Mouse (Mus musculus) CH12.LX (cell line): ENCODE measurements around the gene Dpp10. TPM values are rescaled to one million over a fixed set of nuclear protein-coding genes. Genes with fewer than 3 reads are reported as not detected.

Experiments used
- DNase-seq: peaks from one replicate; pipeline ENCODE4 v3.0.0-alpha.2; 2013; ENCODE audit errors: extremely low read depth
- H3K27ac ChIP-seq: 2 replicates; pipeline ENCODE4 v1.5.1; 2012; ENCODE audit warnings: low read depth, mild to moderate bottlenecking, control low read depth, moderate library complexity; ENCODE audit not compliant: insufficient read depth
- H3K27me3 ChIP-seq: replicated peaks from 2 replicates; pipeline ENCODE3; 2012; ENCODE audit warnings: inconsistent platforms
- H3K36me3 ChIP-seq, 2 experiments: replicated peaks in 1 of 2; 2 replicates each; pipeline versions ENCODE3 to v1.6.1; 2012; ENCODE audit warnings: inconsistent platforms in 1 of 2, low read length in 1 of 2, mild to moderate bottlenecking in 1 of 2, mixed read lengths in 1 of 2, moderate library complexity in 1 of 2; ENCODE audit not compliant: control insufficient read depth in 1 of 2, insufficient read depth in 1 of 2
- H3K4me1 ChIP-seq, 2 experiments: 2 replicates each; pipeline ENCODE4 v1.6.1; 2012; ENCODE audit warnings: inconsistent platforms in 1 of 2, moderate library complexity in 1 of 2; ENCODE audit not compliant: insufficient read depth in 2 of 2, control insufficient read depth in 1 of 2
- H3K4me2 ChIP-seq: 2 replicates; pipeline ENCODE4 v1.6.1; 2012; ENCODE audit warnings: low read depth, mild to moderate bottlenecking, control low read depth; ENCODE audit not compliant: poor library complexity, insufficient read depth, severe bottlenecking
- H3K4me3 ChIP-seq, 3 experiments: fragments of 150-350 bp in 1 of 3; sonication (generic) in 1 of 3; replicated peaks in 1 of 3; 2 replicates each; pipeline versions ENCODE3 to v1.5.1; 2011 to 2012; ENCODE audit warnings: low read depth in 2 of 3, low read length in 2 of 3, mild to moderate bottlenecking in 2 of 3, moderate library complexity in 2 of 3, control low read depth in 1 of 3, improper control_type of control experiment in 1 of 3, inconsistent platforms in 1 of 3, mixed read lengths in 1 of 3; ENCODE audit not compliant: poor library complexity in 1 of 3
- H3K79me2 ChIP-seq: replicated peaks from 2 replicates; pipeline ENCODE4 v1.6.1; 2012; ENCODE audit warnings: mild to moderate bottlenecking, moderate library complexity; ENCODE audit not compliant: control insufficient read depth, poor library complexity, insufficient read depth, severe bottlenecking; ENCODE audit errors: extremely low read depth
- H3K9ac ChIP-seq: 2 replicates; pipeline ENCODE4 v1.6.1; 2012; ENCODE audit warnings: low read depth, mild to moderate bottlenecking, control low read depth, moderate library complexity; ENCODE audit not compliant: insufficient read depth
- H3K9me3 ChIP-seq: replicated peaks from 2 replicates; pipeline ENCODE3; 2012; ENCODE audit warnings: low read length, inconsistent platforms, mixed read lengths
- BHLHE40 ChIP-seq: IDR thresholded peaks from 2 replicates; pipeline ENCODE4 v1.6.1; 2011; ENCODE audit warnings: mild to moderate bottlenecking, low read depth, low read length, improper control_type of control experiment
- CHD1 ChIP-seq: IDR thresholded peaks from 2 replicates; pipeline ENCODE4 v1.6.1; 2012; ENCODE audit warnings: low read depth, low read length, improper control_type of control experiment, inconsistent platforms
- CTCF ChIP-seq, 2 experiments: IDR thresholded peaks in 1 of 2; conservative IDR thresholded peaks in 1 of 2; 2 replicates each; pipeline ENCODE4 v1.5.1; 2011 to 2012; ENCODE audit warnings: low read depth in 2 of 2, low read length in 2 of 2, improper control_type of control experiment in 1 of 2, inconsistent platforms in 1 of 2, mild to moderate bottlenecking in 1 of 2, moderate library complexity in 1 of 2
- E2F4 ChIP-seq: IDR thresholded peaks from 2 replicates; pipeline ENCODE4 v1.6.1; 2011; ENCODE audit warnings: low read depth, low read length, improper control_type of control experiment; ENCODE audit not compliant: insufficient replicate concordance
- ELF1 ChIP-seq: IDR thresholded peaks from 2 replicates; pipeline ENCODE4 v1.6.1; 2014; ENCODE audit warnings: low read depth, mild to moderate bottlenecking, inconsistent platforms, low read length, improper control_type of control experiment
- HCFC1 ChIP-seq: IDR thresholded peaks from 2 replicates; pipeline ENCODE4 v1.6.1; 2012; ENCODE audit warnings: low read depth, mild to moderate bottlenecking, inconsistent platforms, low read length, improper control_type of control experiment
- JUN ChIP-seq: IDR thresholded peaks from 2 replicates; pipeline ENCODE4 v1.6.1; 2011; ENCODE audit warnings: low read depth, mild to moderate bottlenecking, low read length, improper control_type of control experiment, moderate library complexity; ENCODE audit not compliant: insufficient read depth
- MAFK ChIP-seq: IDR thresholded peaks from 2 replicates; pipeline ENCODE4 v1.6.1; 2011; ENCODE audit warnings: low read length, improper control_type of control experiment; ENCODE audit not compliant: insufficient replicate concordance
- MEF2A ChIP-seq: IDR thresholded peaks from 2 replicates; pipeline ENCODE4 v1.6.1; 2014; ENCODE audit warnings: low read depth, mild to moderate bottlenecking, inconsistent platforms, low read length, improper control_type of control experiment, borderline replicate concordance
- MYC ChIP-seq: IDR thresholded peaks from 2 replicates; pipeline ENCODE4 v1.6.1; 2011; ENCODE audit warnings: low read depth, mild to moderate bottlenecking, improper control_type of control experiment, low read length
- PAX5 ChIP-seq: IDR thresholded peaks from 2 replicates; pipeline ENCODE4 v1.6.1; 2012; ENCODE audit warnings: low read length, inconsistent platforms, mixed read lengths
- POLR2A ChIP-seq: IDR thresholded peaks from 2 replicates; pipeline ENCODE4 v1.6.1; 2011; ENCODE audit warnings: low read depth, mild to moderate bottlenecking, improper control_type of control experiment, low read length
- TBP ChIP-seq: conservative IDR thresholded peaks from 2 replicates; pipeline ENCODE4 v1.6.1; 2011; ENCODE audit warnings: low read depth, low read length, improper control_type of control experiment
- TCF12 ChIP-seq: IDR thresholded peaks from 2 replicates; pipeline ENCODE4 v1.6.1; 2014; ENCODE audit warnings: low read depth, mild to moderate bottlenecking, inconsistent platforms, low read length, improper control_type of control experiment
- UBTF ChIP-seq: IDR thresholded peaks from 2 replicates; pipeline ENCODE4 v1.6.1; 2012; ENCODE audit warnings: low read depth, mild to moderate bottlenecking, inconsistent platforms, low read length, improper control_type of control experiment, moderate library complexity
- ZC3H11A ChIP-seq: IDR thresholded peaks from 2 replicates; pipeline ENCODE4 v1.6.1; 2012; ENCODE audit warnings: low read depth, mild to moderate bottlenecking, inconsistent platforms, low read length, improper control_type of control experiment
- ZKSCAN1 ChIP-seq: IDR thresholded peaks from 2 replicates; pipeline ENCODE4 v1.6.1; 2012; ENCODE audit warnings: low read depth, inconsistent platforms, low read length, improper control_type of control experiment, borderline replicate concordance
- ZMIZ1 ChIP-seq: IDR thresholded peaks from 2 replicates; pipeline ENCODE4 v1.6.1; 2012; ENCODE audit warnings: low read depth, mild to moderate bottlenecking, inconsistent platforms, low read length, improper control_type of control experiment
- dilution Hi-C: fragments of 300-500 bp; cut with MboI; formaldehyde crosslinking; loops from 2 replicates; pipeline ENCODE4 v1.14.3; 2020; ENCODE audit warnings: low sequenced_read_pairs; ENCODE audit not compliant: extremely low pct_unique_long_range_greater_than_20kb, extremely low pct_ligation_motif_present
- in situ Hi-C: fragments of 300-500 bp; cut with MboI; formaldehyde crosslinking; loops from 3 replicates; pipeline ENCODE4 v1.14.3; 2019; ENCODE audit warnings: low sequenced_read_pairs, low pct_ligation_motif_present, low pct_unique_long_range_greater_than_20kb, mixed read lengths
- polyA plus RNA-seq: library from polyadenylated mRNA; unstranded; fragments of >175 nt; gene quantifications from 2 replicates; pipeline ENCODE4 v1.2.1, GENCODE M21; 2012; ENCODE audit warnings: low read depth; ENCODE audit not compliant: insufficient read length
- total RNA-seq, 2 experiments: library from RNA; depleted of rRNA; stranded (reverse); fragments of 300-350 nt in 1 of 2; fragments of >200 nt in 1 of 2; gene quantifications; 2 replicates each; pipeline ENCODE4 v1.2.3; 2012 to 2014

The Dpp10 gene
- not detected in 2 replicates for total RNA-seq (2012; rRNA removed)
- total RNA-seq (2014; rRNA removed), result not detected in 2 replicates
- 0.01 TPM in 2 replicates for polyA plus RNA-seq

DNA sequence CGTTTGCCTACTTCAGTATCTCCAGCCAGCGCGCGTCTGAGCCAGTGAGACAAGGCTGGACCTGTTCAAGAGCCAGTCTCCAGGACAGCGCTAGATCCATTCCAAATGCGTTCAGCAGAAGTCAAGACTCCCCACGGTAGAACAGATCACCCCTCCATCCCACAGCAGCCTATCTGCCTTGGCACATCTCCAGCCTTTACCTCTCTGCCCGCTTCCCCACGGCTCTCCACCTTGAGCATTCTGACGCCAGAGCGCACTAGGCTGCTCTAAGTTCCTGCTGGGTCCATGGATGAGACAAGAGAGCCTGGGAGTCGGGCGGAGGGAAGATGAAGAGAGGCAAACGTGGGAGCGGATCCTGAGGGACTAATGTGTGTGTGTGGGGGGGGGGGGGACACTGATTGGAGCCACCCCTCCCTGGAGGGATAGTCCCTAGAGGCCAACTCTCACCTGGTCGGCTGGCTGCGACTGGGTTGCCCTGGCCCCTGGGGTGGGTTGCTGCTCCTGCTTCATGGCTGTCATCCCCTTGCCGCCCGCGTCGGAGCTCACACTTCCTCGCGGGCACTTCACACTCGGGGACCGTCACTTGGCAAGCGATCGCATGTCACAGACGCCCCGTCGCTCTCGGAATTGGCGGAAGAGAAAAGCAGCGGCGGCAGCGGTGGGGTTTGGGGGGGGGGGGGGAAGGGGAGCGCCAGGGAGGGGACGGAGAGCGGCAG lies at the start of gene Dpp10:
Dpp10 (minus strand) TSS at position 635 of the 716 bp plus-strand sequence.
- in situ Hi-C loops, result no loop called here
- H3K9ac ChIP-seq, result no peak within 1 kb of the TSS

DNA sequence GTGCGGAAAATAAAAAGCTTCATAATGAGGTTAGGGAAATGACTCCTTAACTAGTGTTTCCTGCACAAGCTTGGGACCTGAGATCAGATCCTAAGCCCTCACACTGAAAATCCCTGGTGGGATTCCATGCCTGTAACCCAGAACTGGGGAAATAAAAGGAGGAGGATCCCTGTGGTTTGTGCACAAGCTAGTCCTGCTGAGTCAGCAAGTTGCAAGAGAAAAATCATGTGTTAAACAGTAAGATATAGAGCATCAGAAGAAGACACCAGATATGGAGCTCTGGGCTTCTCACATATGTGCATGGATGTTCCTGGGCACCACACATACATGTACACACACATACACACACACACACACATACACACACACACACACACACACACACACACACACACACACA lies 3.2 kb upstream of the Dpp10 start:
- Histone ChIP-seq H3K4me2 (no peak overlapping the region), H3K9ac (no peak overlapping the region), H3K27me3 (no peaks in the 10 kb centered on the region), H3K27ac (no peak overlapping the region), H3K36me3 (no peaks in the 10 kb centered on the region), H3K4me3 (no peak overlapping the region), H3K79me2 (no peaks in the 10 kb centered on the region), H3K4me1 (no peaks in the 10 kb centered on the region), H3K9me3 (peaks cover 32% of the 10 kb centered on the region)
- TF ChIP-seq ELF1, result no peak
- no peak for TF ChIP-seq BHLHE40
- peak; percentile 70; the same call in 1 of the 2 replicates for TF ChIP-seq MAFK
- no peak for TF ChIP-seq CHD1
- no peak for DNase-seq
- dilution Hi-C loops (no loop called here), in situ Hi-C loops (no loop called here)

More for the DNA sequence above, at the start of gene Dpp10:
- Histone ChIP-seq H3K27me3 (no peaks in the 10 kb centered on the region), H3K4me1 (no peaks in the 10 kb centered on the region), H3K36me3 (no peaks in the 10 kb centered on the region), H3K9me3 (peaks cover 36% of the 10 kb centered on the region), H3K4me2 (no peak within 1 kb of the TSS), H3K27ac (no peak within 1 kb of the TSS), H3K4me3 (no peak within 1 kb of the TSS), H3K79me2 (no peaks in the 10 kb centered on the region)
- dilution Hi-C loops, result no loop called here
- no peak for DNase-seq
- TF ChIP-seq MYC, result no peak
- TF ChIP-seq ZMIZ1, result no peak
- no peak for TF ChIP-seq POLR2A
- no peak for TF ChIP-seq MEF2A
- no peak for TF ChIP-seq E2F4
- TF ChIP-seq ZC3H11A, result no peak
- TF ChIP-seq HCFC1, result no peak
- TF ChIP-seq TCF12, result no peak
- TF ChIP-seq ELF1, result no peak
- TF ChIP-seq UBTF, result no peak
- TF ChIP-seq ZKSCAN1, result no peak
- no peak for TF ChIP-seq TBP
- TF ChIP-seq JUN, result no peak
- no peak for TF ChIP-seq PAX5
- TF ChIP-seq CTCF (conservative IDR thresholded peaks at IDR 0.05 in 1 of 2, IDR thresholded peaks at IDR 0.05 in 1 of 2; ENCODE audit: low read depth in 2 of 2, low read length in 2 of 2), result no peak
